Mouse (Mus musculus) neural tube, embryonic 13.5 days (tissue): Measurements from ENCODE around the gene Bnipl. TPM values are rescaled to one million over a fixed set of nuclear protein-coding genes. Genes with fewer than 3 reads are reported as not detected.

Experiments
- ATAC-seq: fragments of 200-750 bp; cut with Nextera tagmentation; 2 replicates; pipeline ENCODE4 v1.8.0; 2017; ENCODE audit warnings: low read depth, mild to moderate bottlenecking, moderate TSS enrichment, moderate library complexity
- H3K27ac ChIP-seq: fragments of 300-500 bp; sonication (generic); replicated peaks from 2 replicates; pipeline ENCODE4 v1.5.1; 2015; ENCODE audit warnings: moderate library complexity, mild to moderate bottlenecking, inconsistent platforms
- H3K27me3 ChIP-seq: fragments of 300-500 bp; sonication (generic); 2 replicates; pipeline ENCODE4 v1.6.1; 2015; ENCODE audit warnings: mild to moderate bottlenecking, inconsistent platforms
- H3K36me3 ChIP-seq: fragments of 300-500 bp; sonication (generic); 2 replicates; pipeline ENCODE4 v1.6.1; 2015; ENCODE audit warnings: mild to moderate bottlenecking, inconsistent platforms
- H3K4me1 ChIP-seq: fragments of 300-500 bp; sonication (generic); replicated peaks from 2 replicates; pipeline ENCODE4 v1.6.1; 2015; ENCODE audit warnings: inconsistent platforms
- H3K4me2 ChIP-seq: fragments of 300-500 bp; sonication (generic); 2 replicates; pipeline ENCODE4 v1.6.1; 2015; ENCODE audit warnings: inconsistent platforms, mild to moderate bottlenecking, moderate library complexity
- H3K4me3 ChIP-seq: fragments of 300-500 bp; sonication (generic); 2 replicates; pipeline ENCODE4 v1.5.1; 2015; ENCODE audit warnings: mild to moderate bottlenecking, inconsistent platforms
- H3K9ac ChIP-seq: fragments of 300-500 bp; sonication (generic); 2 replicates; pipeline ENCODE4 v1.6.1; 2015; ENCODE audit warnings: moderate library complexity, mild to moderate bottlenecking, inconsistent platforms
- H3K9me3 ChIP-seq: fragments of 300-500 bp; sonication (generic); 2 replicates; pipeline ENCODE4 v1.6.1; 2016; ENCODE audit warnings: inconsistent platforms
- WGBS: fragments of 180-500 bp; shearing (Covaris S2); methylation state at CpG from one replicate; pipeline ENCODE4 v1.1.7; 2015; 5-methylcytosine and 5-hydroxymethylcytosine counted together
- polyA plus RNA-seq: library from polyadenylated mRNA; unstranded; fragments of >200 nt; fragmentation: Nextera tagmentation; extraction: Ambion mirVana; gene quantifications from 2 replicates; pipeline ENCODE4 v1.2.1, GENCODE M21; 2015

Gene Bnipl
- polyA plus RNA-seq, 1 experiment from 2014 or later, result not detected

DNA sequence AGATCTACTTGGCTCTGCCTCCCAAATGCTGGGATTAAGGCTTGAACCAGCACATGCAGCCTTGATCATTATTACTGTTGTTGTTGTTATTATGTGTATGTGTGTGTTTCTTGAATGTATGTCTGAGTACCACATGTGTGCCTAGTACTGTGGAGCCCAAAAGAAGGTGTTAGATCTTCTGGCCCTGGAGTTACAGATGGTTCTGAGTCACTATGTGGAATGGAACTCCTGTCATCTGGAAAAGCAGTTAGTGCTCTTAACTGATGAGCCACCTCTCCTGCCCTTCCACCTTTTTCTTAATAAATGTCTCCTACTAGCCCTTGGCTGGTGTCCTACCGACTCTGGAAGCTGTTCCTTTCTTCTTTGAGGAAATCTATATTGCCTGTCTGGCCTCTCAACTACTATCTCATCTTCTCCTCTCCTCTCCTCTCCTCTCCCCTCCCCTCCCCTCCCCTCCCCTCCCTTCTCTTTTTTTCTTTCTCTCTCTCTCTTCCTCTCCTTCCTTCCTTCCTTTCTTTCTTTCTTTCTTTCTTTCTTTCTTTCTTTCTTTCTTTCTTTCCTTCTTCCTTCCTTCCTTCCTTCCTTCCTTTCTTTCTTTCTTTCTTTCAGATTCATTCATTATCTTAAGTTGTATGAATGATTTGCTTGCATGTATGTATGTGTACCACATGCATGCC lies 3.2 kb downstream of the Bnipl start:
- Histone ChIP-seq H3K27me3 (no peaks in the 10 kb centered on the region), H3K4me1 (no peaks in the 10 kb centered on the region), H3K9ac (no peak overlapping the region), H3K9me3 (no peaks in the 10 kb centered on the region), H3K4me2 (no peak overlapping the region), H3K27ac (no peak overlapping the region), H3K36me3 (peaks cover 36% of the 10 kb centered on the region), H3K4me3 (no peak overlapping the region)
- 81% methylated on average over 1 of the region's 1 CpGs for WGBS
- ATAC-seq, result no peak

DNA sequence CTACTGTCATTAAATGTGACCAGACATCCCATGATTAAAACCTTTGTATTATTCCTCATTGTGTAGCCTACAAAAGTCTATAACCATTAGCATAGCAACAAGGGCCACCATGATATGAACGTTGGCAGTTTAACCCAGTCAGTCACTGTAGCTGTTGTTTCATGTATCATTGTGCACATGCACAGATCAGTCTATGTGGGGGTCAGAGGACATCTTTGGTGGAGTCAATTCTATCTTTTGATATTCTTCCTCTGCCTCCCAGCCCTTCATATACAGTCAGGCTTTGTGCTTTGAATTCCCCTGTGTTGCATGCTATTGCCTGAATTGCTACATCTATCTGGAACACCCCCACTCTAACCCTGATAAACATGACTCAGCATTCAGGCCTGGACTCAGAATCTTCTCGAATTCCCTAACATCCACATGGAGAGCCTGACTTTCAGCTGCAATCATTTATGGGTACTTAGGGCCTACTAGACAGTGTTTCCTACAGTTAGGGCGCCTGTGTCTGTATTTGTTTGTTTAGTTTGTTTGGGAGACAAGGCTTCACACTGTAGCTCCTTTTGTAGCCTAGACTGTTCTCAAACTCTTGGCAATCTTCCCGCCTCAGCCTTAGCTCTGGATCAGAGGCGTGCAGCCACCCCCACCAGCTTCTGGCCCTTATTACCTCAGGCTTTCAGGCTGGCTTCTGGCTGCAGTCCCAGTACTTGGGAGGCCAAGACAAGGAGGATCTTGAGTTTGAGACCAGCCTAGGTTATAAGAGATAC lies 4.3 kb downstream of the Bnipl start:
- Histone ChIP-seq H3K27me3 (no peaks in the 10 kb centered on the region), H3K9me3 (no peaks in the 10 kb centered on the region), H3K9ac (no peak overlapping the region), H3K4me1 (no peaks in the 10 kb centered on the region), H3K4me3 (no peak overlapping the region), H3K4me2 (no peak overlapping the region), H3K27ac (no peak overlapping the region), H3K36me3 (peaks cover 33% of the 10 kb centered on the region)
- 85% methylated on average over 5 of the region's 5 CpGs for WGBS
- ATAC-seq, result no peak

DNA sequence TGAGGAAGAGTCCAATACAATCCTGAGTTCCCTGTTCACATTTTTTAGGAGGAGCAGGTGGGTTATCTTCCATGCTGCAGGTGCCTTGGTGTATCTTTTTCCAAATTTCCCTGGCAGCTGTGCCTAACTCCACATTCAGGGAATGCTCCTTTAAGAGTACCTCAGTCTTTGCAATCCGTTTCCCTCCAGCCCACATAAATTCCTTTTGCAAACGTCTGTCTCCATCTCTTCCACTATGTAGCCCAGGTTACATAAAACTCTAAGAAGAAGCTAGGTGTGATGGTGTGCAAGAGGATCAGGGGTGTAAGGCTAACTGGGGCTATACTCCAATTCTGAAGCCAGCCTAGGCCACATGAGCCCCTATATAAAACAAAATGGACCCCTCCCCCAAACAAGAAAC lies 7.9 kb downstream of the Bnipl start:
- no peak overlapping the region for H3K4me3 ChIP-seq
- no peaks in the 10 kb centered on the region for H3K9me3 ChIP-seq
- H3K4me2 ChIP-seq, result no peak overlapping the region
- no peak overlapping the region for H3K27ac ChIP-seq
- WGBS, result 86% methylated on average over 2 of the region's 2 CpGs
- no peak for ATAC-seq
- no peaks in the 10 kb centered on the region for H3K4me1 ChIP-seq
- no peaks in the 10 kb centered on the region for H3K27me3 ChIP-seq
- H3K36me3 ChIP-seq, result peaks cover 28% of the 10 kb centered on the region
- no peak overlapping the region for H3K9ac ChIP-seq

DNA sequence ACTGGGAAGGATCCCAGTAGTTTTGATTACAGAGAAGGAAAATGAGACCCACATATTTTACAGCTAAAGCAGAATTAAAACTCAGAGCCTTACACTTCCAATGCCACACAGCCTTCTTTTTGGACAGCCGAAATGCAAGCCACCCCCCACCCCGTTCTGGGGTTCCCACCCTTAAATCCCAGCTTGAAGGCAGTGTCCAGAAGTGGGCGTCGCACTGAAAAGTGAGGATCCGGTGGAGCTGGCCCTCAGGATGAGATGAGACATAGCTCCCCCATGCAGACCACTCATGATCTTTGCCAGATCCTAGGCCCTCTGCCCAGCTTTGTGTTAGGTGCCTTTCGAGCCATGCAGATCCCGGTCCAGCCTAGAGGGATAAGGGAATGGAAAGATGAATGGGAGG lies 9.5 kb downstream of the Bnipl start, which contains the start of gene Gm128:
TSS of gene Gm128 (minus strand) at position 101 of the 400 bp plus-strand sequence.
- Histone ChIP-seq H3K9me3 (no peaks in the 10 kb centered on the region), H3K9ac (no peak within 1 kb of the TSS), H3K36me3 (peaks cover 38% of the 10 kb centered on the region), H3K27me3 (no peaks in the 10 kb centered on the region), H3K4me3 (no peak within 1 kb of the TSS), H3K27ac (no peak within 1 kb of the TSS), H3K4me1 (no peaks in the 10 kb centered on the region), H3K4me2 (no peak within 1 kb of the TSS)
- WGBS, result 81% methylated on average over 7 of the region's 7 CpGs
- ATAC-seq, result no peak

DNA sequence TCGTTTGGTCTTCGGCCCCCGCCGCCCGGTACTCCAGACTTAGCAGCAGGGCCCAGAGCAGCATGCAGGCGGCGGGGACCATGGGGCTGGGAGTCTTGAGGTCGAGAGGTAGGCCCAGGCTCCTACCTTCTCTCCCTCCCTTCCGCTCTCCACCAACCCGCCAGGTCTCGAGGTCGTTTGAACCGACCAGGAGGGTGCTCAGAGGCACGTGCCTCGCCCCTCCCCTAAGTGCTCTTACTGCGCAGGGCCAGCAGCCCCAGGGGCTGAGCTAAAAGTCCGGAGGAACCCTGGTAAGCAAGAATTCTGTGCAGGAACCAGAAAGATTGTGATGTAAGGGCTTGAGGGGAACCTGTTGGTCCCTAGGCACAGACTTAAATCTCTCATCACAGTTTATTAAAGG lies 10.1 kb downstream of the Bnipl start:
- Histone ChIP-seq H3K4me3 (no peak overlapping the region), H3K27ac (no peak overlapping the region), H3K36me3 (peaks cover 44% of the 10 kb centered on the region), H3K4me2 (no peak overlapping the region), H3K9me3 (no peaks in the 10 kb centered on the region), H3K4me1 (no peaks in the 10 kb centered on the region), H3K9ac (no peak overlapping the region), H3K27me3 (no peaks in the 10 kb centered on the region)
- ATAC-seq, result no peak
- 32% methylated on average over 17 of the region's 17 CpGs for WGBS

DNA sequence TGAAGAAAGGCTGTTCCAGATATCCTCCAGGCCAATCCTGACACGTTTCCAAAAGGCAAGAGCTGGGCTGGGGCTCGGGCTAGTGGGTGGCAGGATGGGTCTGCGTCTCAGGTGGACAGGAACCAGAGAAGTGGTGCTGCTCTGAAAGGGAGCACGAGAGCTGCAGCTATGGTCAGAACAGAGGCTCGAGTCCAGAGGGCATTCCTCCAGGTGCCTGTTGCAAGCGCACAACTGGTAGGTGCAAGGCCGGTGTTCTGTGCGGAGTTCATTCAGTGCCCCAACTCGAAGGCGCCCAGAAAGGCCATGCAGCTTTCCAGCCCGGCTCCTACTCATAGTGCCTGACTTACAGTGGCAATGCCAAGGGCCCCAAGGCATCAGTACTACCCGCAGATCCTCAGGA lies 11.0 kb downstream of the Bnipl start:
- peaks cover 48% of the 10 kb centered on the region for H3K36me3 ChIP-seq
- ATAC-seq, result no peak
- H3K9me3 ChIP-seq, result no peaks in the 10 kb centered on the region
- H3K9ac ChIP-seq, result no peak overlapping the region
- H3K4me3 ChIP-seq, result no peak overlapping the region
- H3K27me3 ChIP-seq, result no peaks in the 10 kb centered on the region
- 92% methylated on average over 12 of the region's 12 CpGs for WGBS
- no peaks in the 10 kb centered on the region for H3K4me1 ChIP-seq
- H3K4me2 ChIP-seq, result no peak overlapping the region
- no peak overlapping the region for H3K27ac ChIP-seq

DNA sequence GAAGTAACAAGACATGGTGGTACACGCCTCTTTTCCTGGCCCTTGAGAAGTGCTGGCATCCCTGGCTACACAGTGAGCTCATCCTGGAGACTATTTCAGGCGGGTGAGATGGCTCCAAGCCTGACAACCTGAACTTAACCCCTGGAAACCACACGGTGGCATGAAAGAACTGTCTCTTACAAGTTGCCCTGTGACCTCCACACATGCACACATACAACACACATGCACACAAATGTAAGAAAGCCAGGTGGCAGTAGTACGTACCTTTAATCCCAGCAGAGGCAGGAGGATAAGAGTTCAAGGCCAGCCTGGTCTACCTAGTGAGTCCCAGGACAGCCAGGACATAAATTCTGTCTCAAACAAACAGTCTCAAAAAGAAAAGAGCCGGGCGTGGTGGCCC lies 12.0 kb downstream of the Bnipl start:
- Histone ChIP-seq H3K27me3 (no peaks in the 10 kb centered on the region), H3K27ac (no peak overlapping the region), H3K4me1 (no peaks in the 10 kb centered on the region), H3K9ac (no peak overlapping the region), H3K4me3 (no peak overlapping the region), H3K9me3 (no peaks in the 10 kb centered on the region), H3K36me3 (peaks cover 57% of the 10 kb centered on the region), H3K4me2 (no peak overlapping the region)
- WGBS, result 88% methylated on average over 6 of the region's 6 CpGs
- no peak for ATAC-seq

DNA sequence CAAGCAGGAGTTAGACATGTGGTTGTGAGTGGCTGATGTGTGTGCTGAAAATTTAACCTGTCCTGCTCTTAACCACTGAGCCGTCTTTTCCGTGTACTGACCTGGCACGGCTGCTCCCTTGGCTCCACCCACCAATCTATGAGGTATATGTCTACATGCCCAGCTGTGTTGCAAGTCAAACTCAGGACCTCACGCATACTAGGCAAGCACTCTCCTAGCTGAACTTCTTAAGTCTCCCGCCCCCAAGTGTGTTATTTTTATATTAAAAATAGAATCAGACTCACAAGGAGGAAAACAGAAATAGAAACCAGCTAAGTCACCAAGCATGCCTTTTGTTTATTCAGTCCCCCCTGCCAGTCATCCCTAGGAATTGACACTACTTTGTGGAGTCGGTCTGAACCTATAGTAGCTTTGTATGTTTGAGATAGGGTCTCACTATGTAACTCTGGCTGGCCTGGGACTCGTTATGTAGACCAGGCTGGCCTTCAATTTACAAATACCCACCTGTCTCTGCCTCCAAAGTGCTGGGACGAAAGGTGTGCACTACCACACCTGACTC lies 13.4 kb downstream of the Bnipl start:
- 87% methylated on average over 8 of the region's 8 CpGs for WGBS

DNA sequence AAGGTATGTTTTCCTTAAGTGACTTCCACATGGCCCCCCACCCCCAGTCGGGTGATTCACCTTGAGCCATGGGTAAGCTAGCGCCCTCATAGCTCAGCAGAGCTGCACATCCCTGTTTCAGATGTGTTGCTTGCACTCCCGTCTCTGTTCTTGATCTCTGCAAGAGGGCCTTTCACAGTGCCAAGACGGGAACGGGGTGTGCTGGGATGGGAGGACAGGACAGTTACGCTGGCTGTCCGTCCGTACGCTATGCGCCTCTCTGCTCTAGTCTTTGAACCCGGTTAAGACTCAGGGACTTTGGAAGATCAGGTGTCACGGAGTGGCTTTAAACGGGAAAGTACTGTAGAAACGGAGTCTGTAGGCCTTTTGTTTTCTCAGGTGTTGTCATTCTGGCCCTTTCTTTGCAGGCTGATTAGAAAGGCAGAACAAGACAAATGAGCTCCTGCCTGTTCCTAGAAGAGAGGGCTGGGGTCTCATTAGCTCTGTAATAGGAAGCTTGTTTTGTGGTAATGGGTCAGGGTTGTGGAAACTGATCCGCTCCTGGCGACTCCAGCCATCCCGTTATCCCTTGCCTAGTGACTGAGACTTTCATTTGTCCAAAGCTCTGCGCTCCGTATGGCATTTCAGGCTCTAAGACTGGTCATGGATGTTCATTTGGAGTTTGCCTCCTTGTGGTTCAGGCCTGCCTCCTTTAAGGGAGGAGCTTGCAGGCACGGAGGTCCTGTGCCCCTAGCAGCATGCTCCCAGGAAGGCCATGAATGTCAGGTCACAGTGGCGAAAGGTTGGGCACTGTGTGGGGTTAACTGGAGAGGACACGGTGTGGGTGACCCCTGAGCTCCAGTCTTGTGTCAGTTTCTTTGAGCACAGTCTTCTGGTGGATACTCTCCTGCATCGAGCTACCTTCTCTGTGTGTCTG lies 15.3 kb downstream of the Bnipl start:
- H3K4me2 ChIP-seq, result no peak overlapping the region
- no peak overlapping the region for H3K4me3 ChIP-seq
- ATAC-seq, result no peak
- no peaks in the 10 kb centered on the region for H3K9me3 ChIP-seq
- H3K36me3 ChIP-seq, result peaks cover 77% of the 10 kb centered on the region
- H3K4me1 ChIP-seq, result peaks cover 22% of the 10 kb centered on the region
- no peaks in the 10 kb centered on the region for H3K27me3 ChIP-seq
- WGBS, result 80% methylated on average over 23 of the region's 23 CpGs
- no peak overlapping the region for H3K9ac ChIP-seq
- no peak overlapping the region for H3K27ac ChIP-seq

More for the DNA sequence above, 13.4 kb downstream of the Bnipl start:
- H3K9me3 ChIP-seq, result no peaks in the 10 kb centered on the region
- no peak overlapping the region for H3K27ac ChIP-seq
- no peaks in the 10 kb centered on the region for H3K27me3 ChIP-seq
- no peak for ATAC-seq
- H3K4me3 ChIP-seq, result no peak overlapping the region
- H3K9ac ChIP-seq, result no peak overlapping the region
- peaks cover 65% of the 10 kb centered on the region for H3K36me3 ChIP-seq
- H3K4me1 ChIP-seq, result peaks cover 6% of the 10 kb centered on the region; the same call in 1 of the 2 replicates
- H3K4me2 ChIP-seq, result no peak overlapping the region

DNA sequence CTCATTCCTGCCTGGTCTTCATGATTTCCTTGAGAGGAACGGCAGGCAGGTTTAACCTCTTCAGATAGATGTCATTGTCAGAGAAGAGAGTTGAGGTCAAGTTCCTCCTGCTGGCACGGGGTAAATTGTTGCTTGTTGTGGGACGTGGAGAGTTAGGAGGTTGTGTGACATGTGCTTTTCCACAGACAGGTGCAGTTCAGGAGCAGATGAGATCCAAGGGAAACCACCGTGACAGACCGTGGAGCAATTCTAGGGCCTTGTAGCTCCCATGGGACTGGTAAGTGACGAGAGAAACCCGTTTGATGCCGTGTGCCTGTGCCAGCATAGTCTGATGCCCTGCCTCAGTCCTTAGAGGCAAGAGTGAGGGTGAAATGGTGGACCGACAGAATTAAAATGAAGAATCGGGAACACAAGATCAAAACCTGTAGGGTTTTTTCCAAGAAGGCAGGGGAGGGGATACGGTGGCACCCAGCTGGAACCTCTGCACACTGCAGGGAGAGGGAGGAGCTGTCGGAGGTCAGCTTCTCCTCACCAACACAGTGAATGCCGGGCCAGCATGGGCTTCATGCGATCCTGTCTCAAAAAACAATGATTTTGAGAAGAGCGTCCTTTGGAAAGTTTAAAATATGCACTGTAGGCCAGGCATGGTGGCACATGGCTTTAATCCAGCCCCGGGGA lies 17.6 kb downstream of the Bnipl start:
- Histone ChIP-seq H3K27me3 (no peaks in the 10 kb centered on the region), H3K36me3 (peaks cover 71% of the 10 kb centered on the region)

DNA sequence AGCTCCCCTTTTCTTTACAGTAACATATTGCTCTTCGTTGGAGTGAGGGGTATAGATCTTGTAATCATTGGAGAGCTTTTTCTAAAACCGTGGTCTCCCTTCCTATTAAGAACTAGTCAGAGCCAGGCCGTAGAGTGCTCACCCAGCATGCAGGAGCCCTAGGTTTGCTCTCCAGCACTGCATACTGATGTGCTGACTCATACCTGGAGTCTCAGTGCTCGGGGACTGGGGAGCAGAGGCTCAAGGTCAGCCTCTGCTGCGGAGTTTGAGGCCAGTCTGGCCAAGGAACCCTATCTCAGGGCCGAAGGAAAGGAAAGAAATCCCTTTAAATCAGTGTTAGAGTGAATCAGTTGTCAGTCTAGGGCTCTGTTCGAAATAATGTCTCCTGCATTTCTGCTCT lies 18.2 kb downstream of the Bnipl start:
- H3K9ac ChIP-seq, result no peak overlapping the region
- WGBS, result 88% methylated on average over 7 of the region's 7 CpGs
- no peak overlapping the region for H3K27ac ChIP-seq
- peaks cover 65% of the 10 kb centered on the region for H3K36me3 ChIP-seq
- H3K27me3 ChIP-seq, result no peaks in the 10 kb centered on the region
- H3K4me2 ChIP-seq, result no peak overlapping the region
- peaks cover 37% of the 10 kb centered on the region for H3K4me1 ChIP-seq
- H3K4me3 ChIP-seq, result no peak overlapping the region
- no peak for ATAC-seq
- H3K9me3 ChIP-seq, result no peaks in the 10 kb centered on the region

More for the DNA sequence above, 17.6 kb downstream of the Bnipl start:
- no peak for ATAC-seq
- Histone ChIP-seq H3K4me1 (peaks cover 37% of the 10 kb centered on the region), H3K9me3 (no peaks in the 10 kb centered on the region), H3K27ac (no peak overlapping the region), H3K4me2 (no peak overlapping the region), H3K4me3 (no peak overlapping the region), H3K9ac (no peak overlapping the region)
- WGBS, result 73% methylated on average over 16 of the region's 16 CpGs
